Mouse (Mus musculus): ENCODE measurements around the gene Lmcd1. TPM values are rescaled to one million over a fixed set of nuclear protein-coding genes. Genes with fewer than 3 reads are reported as not detected.

Gene Lmcd1
- polyA plus RNA-seq, 1 experiment, result 14.0 TPM

DNA sequence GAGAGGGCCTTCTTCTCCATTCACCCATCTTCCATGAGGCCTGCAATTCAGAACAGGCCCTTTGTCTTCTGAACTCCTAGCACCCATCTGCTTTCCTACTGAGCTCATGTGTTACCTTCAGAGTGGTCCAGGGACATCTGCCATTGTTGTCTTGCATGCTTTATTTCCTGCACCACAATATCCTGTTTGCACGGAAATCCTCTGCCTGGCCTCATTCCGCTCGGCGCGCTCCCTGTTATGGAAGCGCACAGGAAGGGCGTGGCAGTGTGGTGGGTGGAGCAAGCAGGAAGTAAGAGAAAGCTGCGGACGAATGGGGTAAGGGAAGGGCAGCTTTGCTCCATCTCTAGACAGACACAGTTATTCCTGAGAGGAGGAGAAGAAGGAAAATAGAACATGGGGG is 14.1 kb downstream of the Lmcd1 start:
- H3K27me3 ChIP-seq (replicated peaks; ENCODE audit: control insufficient read depth, insufficient read depth, low read length), result no peaks in the 10 kb centered on the region
- 83% methylated on average over 9 of the region's 9 CpGs for WGBS
- peak; percentile 79 for DNase-seq
- H3K36me3 ChIP-seq (ENCODE audit: control insufficient read depth, insufficient read depth, low read length), result no peaks in the 10 kb centered on the region
- TF ChIP-seq CTCF (conservative IDR thresholded peaks at IDR 0.05; ENCODE audit: insufficient read depth, insufficient read length, low read depth, low read length), result no peak
- no peak for TF ChIP-seq POLR2A (IDR thresholded peaks at IDR 0.05; ENCODE audit: low read depth, low read length)
- H3K27ac ChIP-seq (ENCODE audit: insufficient read depth, low read depth, low read length), result peak overlapping the region; percentile 53
- no peaks in the 10 kb centered on the region for H3K4me1 ChIP-seq (ENCODE audit: control insufficient read depth, insufficient read depth, low read length)
- no peak overlapping the region for H3K4me3 ChIP-seq (ENCODE audit: insufficient read depth, low read depth, low read length)

DNA sequence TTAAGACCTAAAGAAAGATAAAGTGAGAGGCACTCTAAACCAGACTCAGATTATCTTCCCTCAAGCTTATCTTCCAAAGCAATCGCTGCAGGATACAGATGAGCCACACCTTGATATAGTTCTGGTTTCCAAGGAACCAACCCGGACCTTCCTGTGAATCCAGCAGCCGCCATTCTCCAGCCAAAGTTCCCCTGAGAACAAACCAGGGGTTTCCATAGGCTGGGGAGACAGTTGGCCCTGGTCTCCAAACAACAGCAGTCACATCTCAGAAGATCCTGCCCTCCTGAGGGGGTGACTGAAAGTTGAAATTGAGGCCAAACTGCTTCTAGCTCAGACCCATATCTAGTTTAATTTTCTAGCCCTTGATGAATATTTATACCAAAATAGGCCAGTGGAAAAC is 14.7 kb downstream of the Lmcd1 start:
- no peaks in the 10 kb centered on the region for H3K4me1 ChIP-seq (ENCODE audit: control insufficient read depth, insufficient read depth, low read length)
- H3K36me3 ChIP-seq (ENCODE audit: control insufficient read depth, insufficient read depth, low read length), result no peaks in the 10 kb centered on the region
- H3K27me3 ChIP-seq (replicated peaks; ENCODE audit: control insufficient read depth, insufficient read depth, low read length), result no peaks in the 10 kb centered on the region
- TF ChIP-seq CTCF (conservative IDR thresholded peaks at IDR 0.05; ENCODE audit: insufficient read depth, insufficient read length, low read depth, low read length), result no peak
- TF ChIP-seq POLR2A (IDR thresholded peaks at IDR 0.05; ENCODE audit: low read depth, low read length), result no peak
- WGBS, result 59% methylated on average over 3 of the region's 3 CpGs
- H3K27ac ChIP-seq (ENCODE audit: insufficient read depth, low read depth, low read length), result peak overlapping the region; percentile 13; the same call in 1 of the 2 replicates
- H3K4me3 ChIP-seq (ENCODE audit: insufficient read depth, low read depth, low read length), result no peak overlapping the region
- DNase-seq, result no peak

- TF ChIP-seq CTCF (conservative IDR thresholded peaks at IDR 0.05; ENCODE audit: insufficient read depth, insufficient read length, low read depth, low read length) (no peak), POLR2A (IDR thresholded peaks at IDR 0.05; ENCODE audit: low read depth, low read length) (no peak)
- H3K27ac ChIP-seq (ENCODE audit: insufficient read depth, low read depth, low read length), result no peak overlapping the region
- peaks cover 3% of the 10 kb centered on the region; the same call in 1 of the 2 replicates for H3K4me1 ChIP-seq (ENCODE audit: control insufficient read depth, insufficient read depth, low read length)
- no peaks in the 10 kb centered on the region for H3K36me3 ChIP-seq (ENCODE audit: control insufficient read depth, insufficient read depth, low read length)
- H3K4me3 ChIP-seq (ENCODE audit: insufficient read depth, low read depth, low read length), result no peak overlapping the region
- DNase-seq, result no peak
- WGBS, result 76% methylated on average over 4 of the region's 4 CpGs
- no peaks in the 10 kb centered on the region for H3K27me3 ChIP-seq (replicated peaks; ENCODE audit: control insufficient read depth, insufficient read depth, low read length)
Measured at GRCm38 (mm10) chr6:112291146-112291545, 17.6 kb downstream of the Lmcd1 start.

GRCm38 (mm10) chr6:112293320-112293719 is 19.8 kb downstream of the Lmcd1 start:
- no peak for TF ChIP-seq POLR2A (IDR thresholded peaks at IDR 0.05; ENCODE audit: low read depth, low read length)
- no peak for TF ChIP-seq CTCF (conservative IDR thresholded peaks at IDR 0.05; ENCODE audit: insufficient read depth, insufficient read length, low read depth, low read length)
- Histone ChIP-seq H3K4me3 (ENCODE audit: insufficient read depth, low read depth, low read length) (no peak overlapping the region), H3K27me3 (replicated peaks; ENCODE audit: control insufficient read depth, insufficient read depth, low read length) (no peaks in the 10 kb centered on the region), H3K36me3 (ENCODE audit: control insufficient read depth, insufficient read depth, low read length) (no peaks in the 10 kb centered on the region), H3K27ac (ENCODE audit: insufficient read depth, low read depth, low read length) (peak overlapping the region; percentile 1; the same call in 1 of the 2 replicates), H3K4me1 (ENCODE audit: control insufficient read depth, insufficient read depth, low read length) (peaks cover 3% of the 10 kb centered on the region; the same call in 1 of the 2 replicates)
- 44% methylated on average over 5 of the region's 5 CpGs for WGBS
- peak; percentile 39 for DNase-seq

- TF ChIP-seq CTCF (conservative IDR thresholded peaks at IDR 0.05; ENCODE audit: insufficient read depth, insufficient read length, low read depth, low read length) (no peak), POLR2A (IDR thresholded peaks at IDR 0.05; ENCODE audit: low read depth, low read length) (no peak)
- H3K27ac ChIP-seq (ENCODE audit: insufficient read depth, low read depth, low read length), result no peak overlapping the region
- 62% methylated on average over 3 of the region's 3 CpGs for WGBS
- DNase-seq, result peak; percentile 83
- peaks cover 3% of the 10 kb centered on the region; the same call in 1 of the 2 replicates for H3K4me1 ChIP-seq (ENCODE audit: control insufficient read depth, insufficient read depth, low read length)
- no peaks in the 10 kb centered on the region for H3K27me3 ChIP-seq (replicated peaks; ENCODE audit: control insufficient read depth, insufficient read depth, low read length)
- no peak overlapping the region for H3K4me3 ChIP-seq (ENCODE audit: insufficient read depth, low read depth, low read length)
- H3K36me3 ChIP-seq (ENCODE audit: control insufficient read depth, insufficient read depth, low read length), result no peaks in the 10 kb centered on the region
Measured at GRCm38 (mm10) chr6:112295269-112295668, 21.7 kb downstream of the Lmcd1 start.

DNA sequence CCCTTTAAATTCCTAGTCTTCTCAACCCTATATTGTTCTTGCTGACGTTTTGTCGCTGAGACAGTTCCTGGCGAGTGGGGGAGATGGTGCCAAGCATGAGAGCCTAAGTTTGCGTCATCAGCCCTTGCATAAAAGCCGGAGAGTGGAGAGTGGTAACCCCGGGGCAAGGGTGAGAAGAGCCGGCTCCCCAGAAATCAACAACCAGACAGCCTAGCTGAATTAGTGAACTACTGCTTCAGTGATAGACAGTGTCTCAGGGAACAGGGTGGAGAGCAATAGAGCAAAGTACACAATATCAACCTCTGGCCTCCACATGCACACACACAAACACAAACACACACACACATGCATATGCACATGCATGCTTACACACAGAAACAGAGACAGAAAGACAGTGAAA is 26.6 kb downstream of the Lmcd1 start:
- Histone ChIP-seq H3K27me3 (replicated peaks; ENCODE audit: control insufficient read depth, insufficient read depth, low read length) (no peaks in the 10 kb centered on the region), H3K27ac (ENCODE audit: insufficient read depth, low read depth, low read length) (no peak overlapping the region), H3K4me3 (ENCODE audit: insufficient read depth, low read depth, low read length) (no peak overlapping the region), H3K4me1 (ENCODE audit: control insufficient read depth, insufficient read depth, low read length) (peaks cover 11% of the 10 kb centered on the region), H3K36me3 (ENCODE audit: control insufficient read depth, insufficient read depth, low read length) (no peaks in the 10 kb centered on the region)
- TF ChIP-seq POLR2A (IDR thresholded peaks at IDR 0.05; ENCODE audit: low read depth, low read length) (no peak), CTCF (conservative IDR thresholded peaks at IDR 0.05; ENCODE audit: insufficient read depth, insufficient read length, low read depth, low read length) (no peak)
- WGBS, result 57% methylated on average over 7 of the region's 7 CpGs
- peak; percentile 63 for DNase-seq

DNA sequence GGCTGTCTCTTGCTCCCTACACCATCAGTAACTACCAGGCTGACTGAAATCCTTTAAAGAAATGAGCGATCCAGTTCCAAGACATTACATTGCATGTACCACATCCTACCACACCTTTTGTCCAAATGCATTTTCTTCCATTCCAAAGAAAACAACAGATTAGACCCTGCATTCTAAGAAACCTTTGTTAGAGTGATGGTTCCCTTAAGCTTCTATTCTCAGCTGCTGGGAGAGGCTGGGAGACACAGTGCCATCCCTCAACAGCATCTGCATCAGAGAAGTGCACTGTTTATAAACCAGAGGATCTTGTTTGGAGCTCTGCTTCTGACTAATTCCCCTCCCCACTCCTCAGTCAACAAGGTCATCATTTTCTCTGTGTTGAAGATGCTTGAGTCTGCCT is 27.1 kb downstream of the Lmcd1 start:
- H3K4me1 ChIP-seq (ENCODE audit: control insufficient read depth, insufficient read depth, low read length), result peaks cover 11% of the 10 kb centered on the region
- no peaks in the 10 kb centered on the region for H3K36me3 ChIP-seq (ENCODE audit: control insufficient read depth, insufficient read depth, low read length)
- no peaks in the 10 kb centered on the region for H3K27me3 ChIP-seq (replicated peaks; ENCODE audit: control insufficient read depth, insufficient read depth, low read length)
- TF ChIP-seq CTCF (conservative IDR thresholded peaks at IDR 0.05; ENCODE audit: insufficient read depth, insufficient read length, low read depth, low read length), result no peak
- no peak for DNase-seq
- H3K27ac ChIP-seq (ENCODE audit: insufficient read depth, low read depth, low read length), result no peak overlapping the region
- 93% methylated on average over 1 of the region's 1 CpGs for WGBS
- H3K4me3 ChIP-seq (ENCODE audit: insufficient read depth, low read depth, low read length), result no peak overlapping the region
